Mouse (Mus musculus) neural tube, embryonic 13.5 days (tissue): Measurements from ENCODE around the gene Angpt4. TPM values are rescaled to one million over a fixed set of nuclear protein-coding genes. Genes with fewer than 3 reads are reported as not detected.
A peak's percentile ranks its signal among the peaks of the same experiment; 100 is the strongest.

Experiments
- ATAC-seq: fragments of 200-750 bp; cut with Nextera tagmentation; 2 replicates; pipeline ENCODE4 v1.8.0; 2017; ENCODE audit warnings: low read depth, mild to moderate bottlenecking, moderate TSS enrichment, moderate library complexity
- H3K27ac ChIP-seq: fragments of 300-500 bp; sonication (generic); replicated peaks from 2 replicates; pipeline ENCODE4 v1.5.1; 2015; ENCODE audit warnings: moderate library complexity, mild to moderate bottlenecking, inconsistent platforms
- H3K27me3 ChIP-seq: fragments of 300-500 bp; sonication (generic); 2 replicates; pipeline ENCODE4 v1.6.1; 2015; ENCODE audit warnings: mild to moderate bottlenecking, inconsistent platforms
- H3K36me3 ChIP-seq: fragments of 300-500 bp; sonication (generic); 2 replicates; pipeline ENCODE4 v1.6.1; 2015; ENCODE audit warnings: mild to moderate bottlenecking, inconsistent platforms
- H3K4me1 ChIP-seq: fragments of 300-500 bp; sonication (generic); replicated peaks from 2 replicates; pipeline ENCODE4 v1.6.1; 2015; ENCODE audit warnings: inconsistent platforms
- H3K4me2 ChIP-seq: fragments of 300-500 bp; sonication (generic); 2 replicates; pipeline ENCODE4 v1.6.1; 2015; ENCODE audit warnings: inconsistent platforms, mild to moderate bottlenecking, moderate library complexity
- H3K4me3 ChIP-seq: fragments of 300-500 bp; sonication (generic); 2 replicates; pipeline ENCODE4 v1.5.1; 2015; ENCODE audit warnings: mild to moderate bottlenecking, inconsistent platforms
- H3K9ac ChIP-seq: fragments of 300-500 bp; sonication (generic); 2 replicates; pipeline ENCODE4 v1.6.1; 2015; ENCODE audit warnings: moderate library complexity, mild to moderate bottlenecking, inconsistent platforms
- H3K9me3 ChIP-seq: fragments of 300-500 bp; sonication (generic); 2 replicates; pipeline ENCODE4 v1.6.1; 2016; ENCODE audit warnings: inconsistent platforms
- WGBS: fragments of 180-500 bp; shearing (Covaris S2); methylation state at CpG from one replicate; pipeline ENCODE4 v1.1.7; 2015; 5-methylcytosine and 5-hydroxymethylcytosine counted together
- microRNA counts: library from miRNA; unstranded; fragments of <30 nt; microRNA quantifications from one replicate; lab custom pipeline; 2016
- microRNA-seq: library from miRNA; unstranded; fragments of <30 nt; microRNA quantifications from one replicate; pipeline ENCODE4, GENCODE M21; 2016
- polyA plus RNA-seq: library from polyadenylated mRNA; unstranded; fragments of >200 nt; fragmentation: Nextera tagmentation; extraction: Ambion mirVana; gene quantifications from 2 replicates; pipeline ENCODE4 v1.2.1, GENCODE M21; 2015

Angpt4 gene
- polyA plus RNA-seq, 1 experiment from 2014 or later: 0.63 TPM

- H3K9ac ChIP-seq: no peak overlapping the region
- ATAC-seq: peak; percentile 30; the same call in 1 of the 2 replicates
Measured at GRCm38 (mm10) chr2:151991446-151991845, 80.4 kb downstream of the Angpt4 start.

GRCm38 (mm10) chr2:151994350-151995122, 83.5 kb downstream of the Angpt4 start:
- no peaks in the 10 kb centered on the region for H3K9me3 ChIP-seq
- H3K36me3 ChIP-seq: no peaks in the 10 kb centered on the region
- peak overlapping the region; percentile 15; the same call in 1 of the 2 replicates for H3K4me3 ChIP-seq
- peaks cover 51% of the 10 kb centered on the region for H3K27me3 ChIP-seq
- peak overlapping the region; percentile 50 for H3K4me2 ChIP-seq
- no peak overlapping the region for H3K27ac ChIP-seq
- H3K4me1 ChIP-seq: peaks cover 22% of the 10 kb centered on the region
- WGBS: 6% methylated on average over 22 of the region's 22 CpGs
- H3K9ac ChIP-seq: no peak overlapping the region
- peak; percentile 18; the same call in 1 of the 2 replicates for ATAC-seq

More at GRCm38 (mm10) chr2:151991446-151991845, 80.4 kb downstream of the Angpt4 start:
- no peak overlapping the region for H3K4me2 ChIP-seq
- H3K27ac ChIP-seq: peak overlapping the region; percentile 62
- H3K4me1 ChIP-seq: peaks cover 22% of the 10 kb centered on the region
- no peaks in the 10 kb centered on the region for H3K36me3 ChIP-seq
- 15% methylated on average over 5 of the region's 5 CpGs for WGBS
- peaks cover 21% of the 10 kb centered on the region for H3K27me3 ChIP-seq
- H3K4me3 ChIP-seq: no peak overlapping the region
- no peaks in the 10 kb centered on the region for H3K9me3 ChIP-seq

MicroRNAs within 50 kb of the gene (microRNA counts, 519-probe panel; counts per million panel counts)
- not detected for microRNA mmu-miR-1953 (lab: Ali Mortazavi, UCI)

Small RNA genes lying within 50 kb of the gene (microRNA-seq; reads per million reads assigned to microRNA genes)
- gene Mir1953: not detected

Other genes starting within 250 kb of the Angpt4 start
- gene Rad21l, start 242.7 kb upstream of the Angpt4 start, polyA plus RNA-seq: 0.11 TPM in 1 of 2 replicates, not detected in the other
- 16.7 and 20.0 TPM in 2 replicates for gene Tmem74b, start 209.2 kb upstream of the Angpt4 start, polyA plus RNA-seq
- 48.1 and 54.2 TPM in 2 replicates for gene Psmf1, start 167.0 kb upstream of the Angpt4 start, polyA plus RNA-seq
- 0.40 and 0.67 TPM in 2 replicates for gene Rspo4, start 68.3 kb upstream of the Angpt4 start, polyA plus RNA-seq
- gene Fam110a, start 69.0 kb downstream of the Angpt4 start, polyA plus RNA-seq: 48.1 and 52.1 TPM in 2 replicates
- 0.99 and 1.1 TPM in 2 replicates for gene Slc52a3, start 85.3 kb downstream of the Angpt4 start, polyA plus RNA-seq
- gene Scrt2, start 170.3 kb downstream of the Angpt4 start, polyA plus RNA-seq: 30.0 and 30.2 TPM in 2 replicates
- 19.0 TPM in 2 replicates for gene Srxn1, start 194.3 kb downstream of the Angpt4 start, polyA plus RNA-seq
- 6.9 and 7.4 TPM in 2 replicates for gene Tcf15, start 232.4 kb downstream of the Angpt4 start, polyA plus RNA-seq